Mouse (Mus musculus): ENCODE measurements at regions not wholly inside any gene's neighbourhood (a gene's known extent, or its start where the extent isn't known, plus 50 kb on each side); places are given as distances from the start of the nearest gene placed in this dataset.

DNA sequence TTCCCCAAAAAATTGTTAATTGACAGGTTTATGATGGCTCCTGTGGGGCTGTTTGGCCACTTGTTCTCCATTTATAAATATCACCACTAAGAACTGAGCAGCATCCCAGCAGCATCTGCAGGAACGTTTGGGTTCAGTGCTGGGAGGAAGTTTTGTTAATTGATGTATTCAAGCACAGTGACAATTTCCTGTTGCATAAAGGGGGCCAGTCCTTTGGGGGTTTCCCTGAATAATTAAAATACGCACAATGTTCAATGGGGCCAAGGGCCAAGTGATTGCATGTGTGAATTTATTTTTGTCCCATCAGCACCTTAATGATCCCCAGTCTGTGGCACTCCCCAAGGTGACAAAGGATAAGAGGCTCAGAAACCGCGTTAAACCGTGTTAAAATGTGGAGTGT is 1272.6 kb upstream of the A1bg start:
- TF ChIP-seq EP300 (IDR thresholded peaks at IDR 0.05; ENCODE audit: low read depth) (no peak), CTCF (IDR thresholded peaks at IDR 0.05; ENCODE audit: low read depth) (no peak)
